Mouse (Mus musculus) splenic B cell, adult 2 months (primary cell): ENCODE measurements around the gene Chl1.

Experiments used
- DNase-seq: peaks from one replicate; pipeline ENCODE4 v3.0.0-alpha.2; 2011; ENCODE audit warnings: low read depth, low spot score
- H3K27me3 ChIP-seq: 2 replicates; pipeline ENCODE4 v1.6.1; 2012; ENCODE audit warnings: mild to moderate bottlenecking, low read length, moderate library complexity, mixed read lengths; ENCODE audit not compliant: control insufficient read depth, poor library complexity, insufficient read depth, severe bottlenecking
- H3K36me3 ChIP-seq: 2 replicates; pipeline ENCODE4 v1.6.1; 2012; ENCODE audit warnings: mild to moderate bottlenecking, low read length, moderate library complexity, mixed read lengths; ENCODE audit not compliant: control insufficient read depth, poor library complexity, insufficient read depth, severe bottlenecking

Chl1 gene

DNA sequence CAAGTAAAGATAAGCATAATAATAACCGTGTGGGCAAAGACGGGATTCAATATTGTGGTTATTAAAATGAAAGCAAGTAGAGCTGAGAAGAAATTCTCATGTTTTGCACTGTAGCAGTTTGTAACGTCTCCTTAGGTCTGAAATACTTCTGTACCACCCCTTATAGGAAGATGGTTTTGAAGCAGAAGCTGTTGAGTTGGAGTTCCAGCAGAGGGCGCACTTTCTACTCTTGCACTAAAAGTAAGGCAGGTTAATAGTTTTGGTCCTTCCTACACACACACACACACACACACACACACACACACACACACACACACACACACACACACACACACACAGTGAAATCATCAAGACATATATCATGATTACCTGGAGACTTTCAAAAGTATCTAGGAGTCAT is 235.7 kb downstream of the Chl1 start:
- no peaks in the 10 kb centered on the region for H3K36me3 ChIP-seq
- DNase-seq: peak; percentile 8
- H3K27me3 ChIP-seq: no peaks in the 10 kb centered on the region

DNA sequence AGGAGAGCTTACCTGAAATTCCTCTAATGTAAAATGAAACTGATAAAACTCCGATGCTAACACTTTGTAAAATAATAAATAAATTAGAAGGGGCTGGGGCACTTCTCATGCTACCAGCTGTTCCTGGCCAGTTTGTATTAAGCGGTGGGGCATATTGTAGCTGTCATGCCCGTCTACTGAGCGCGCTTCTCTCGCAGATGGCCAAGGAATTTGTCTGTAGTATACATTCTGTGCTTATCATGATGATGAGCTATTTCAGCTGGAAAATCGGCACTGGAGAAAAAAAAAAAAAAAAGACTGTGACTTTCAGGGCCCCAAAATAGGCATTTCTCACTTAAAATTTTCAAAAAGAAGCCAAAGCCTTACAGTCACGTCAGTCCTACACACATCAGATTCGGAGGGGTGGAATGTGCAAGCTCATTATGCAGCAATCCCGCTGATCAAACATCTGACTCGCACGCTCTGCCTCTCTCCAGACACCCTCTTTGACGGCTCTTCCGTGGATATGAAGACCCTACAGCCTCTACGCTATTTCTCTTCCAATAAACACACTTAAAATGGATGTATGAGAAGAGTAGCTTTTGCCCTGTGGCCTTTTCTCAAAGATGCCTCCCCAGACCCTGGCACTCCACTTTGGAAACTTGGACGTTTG is 238.9 kb downstream of the Chl1 start:
- H3K36me3 ChIP-seq: no peaks in the 10 kb centered on the region
- DNase-seq: no peak
- H3K27me3 ChIP-seq: no peaks in the 10 kb centered on the region

DNA sequence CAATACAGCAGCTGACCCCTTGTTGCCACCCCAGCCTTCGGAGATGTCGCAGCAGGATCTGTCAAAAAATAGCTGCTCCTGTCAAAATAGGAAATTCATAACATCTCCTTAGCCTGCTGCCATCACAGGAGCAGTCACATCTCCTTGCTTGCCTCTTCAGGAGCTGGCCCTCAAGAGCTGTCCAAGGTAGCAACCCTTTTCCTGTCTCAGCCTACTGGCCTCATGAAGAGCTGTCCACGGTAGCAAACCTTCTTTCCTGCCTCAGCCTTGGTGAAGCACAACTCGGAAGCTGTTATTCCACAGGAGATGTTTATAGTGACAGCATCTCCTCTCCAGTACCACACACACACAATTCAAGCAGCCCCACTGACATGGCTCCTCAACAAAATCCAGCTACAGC is 243.5 kb downstream of the Chl1 start:
- no peak for DNase-seq
- Histone ChIP-seq H3K27me3 (no peaks in the 10 kb centered on the region), H3K36me3 (no peaks in the 10 kb centered on the region)

DNA sequence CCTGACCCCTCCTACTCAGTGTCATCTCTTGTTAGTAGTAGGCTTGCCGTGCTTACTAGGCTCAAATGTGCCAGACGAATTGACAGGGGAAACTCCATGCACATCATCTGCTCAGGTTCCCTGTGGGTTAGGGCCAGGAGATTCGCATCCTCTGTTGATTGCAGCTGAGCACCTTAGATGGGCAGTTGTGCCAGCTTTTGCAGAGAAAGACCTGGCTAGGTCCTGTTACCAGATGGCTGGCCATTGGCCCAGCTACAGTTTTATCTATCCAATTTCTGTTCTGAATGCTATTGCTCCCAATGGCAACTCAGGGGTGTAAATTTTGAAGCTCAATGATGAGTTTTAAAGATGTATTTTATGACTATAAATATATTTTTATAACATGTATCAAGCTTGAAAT is 256.4 kb downstream of the Chl1 start:
- DNase-seq: no peak
- no peaks in the 10 kb centered on the region for H3K27me3 ChIP-seq
- no peaks in the 10 kb centered on the region for H3K36me3 ChIP-seq

DNA sequence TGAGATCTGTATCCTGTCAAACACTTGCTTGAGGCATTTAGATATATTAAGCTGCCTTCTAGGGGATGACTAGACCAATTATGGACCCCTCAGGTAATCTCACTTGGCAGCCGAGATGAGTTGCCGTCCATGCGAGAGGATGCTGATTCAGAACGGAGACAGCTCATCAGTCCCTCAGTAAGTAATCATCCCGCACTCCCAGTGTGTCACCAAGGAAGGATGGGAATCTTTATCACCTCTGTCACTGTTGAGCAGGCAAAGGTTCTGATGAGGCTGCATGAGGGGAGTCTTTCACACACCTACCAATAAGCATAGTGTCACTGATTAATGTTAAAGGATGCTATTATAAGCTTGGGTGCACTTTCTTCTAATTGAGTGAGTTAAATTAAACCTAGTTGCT is 270.7 kb downstream of the Chl1 start:
- DNase-seq: no peak
- Histone ChIP-seq H3K36me3 (no peaks in the 10 kb centered on the region), H3K27me3 (no peaks in the 10 kb centered on the region)

DNA sequence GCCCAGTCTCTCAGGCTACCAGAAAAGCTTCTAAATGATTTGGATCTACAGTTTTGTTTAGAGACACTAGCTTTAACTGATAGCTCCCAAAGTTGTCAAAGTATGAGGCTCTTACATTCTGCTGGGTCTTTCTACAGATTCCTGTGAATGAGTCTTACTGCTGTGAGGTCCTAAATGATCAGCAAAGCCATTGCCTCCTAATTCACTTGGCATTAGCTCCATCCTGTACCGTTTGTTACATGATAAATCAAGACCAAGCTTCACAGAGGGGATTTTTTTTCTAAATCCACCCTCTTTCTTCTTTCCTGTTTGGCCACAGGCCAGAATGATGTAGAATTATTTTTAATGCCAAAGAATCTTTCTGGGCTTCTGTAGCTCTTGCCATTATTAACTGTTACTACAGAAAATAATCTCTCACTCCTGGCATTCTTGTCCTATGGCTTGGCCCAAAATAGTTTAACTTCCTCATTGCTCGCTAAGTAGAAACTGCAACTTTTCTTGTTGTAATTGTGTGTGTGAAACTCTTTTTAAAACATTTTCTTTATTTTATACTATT is 280.8 kb downstream of the Chl1 start:
- no peak for DNase-seq
- Histone ChIP-seq H3K36me3 (no peaks in the 10 kb centered on the region), H3K27me3 (no peaks in the 10 kb centered on the region)

DNA sequence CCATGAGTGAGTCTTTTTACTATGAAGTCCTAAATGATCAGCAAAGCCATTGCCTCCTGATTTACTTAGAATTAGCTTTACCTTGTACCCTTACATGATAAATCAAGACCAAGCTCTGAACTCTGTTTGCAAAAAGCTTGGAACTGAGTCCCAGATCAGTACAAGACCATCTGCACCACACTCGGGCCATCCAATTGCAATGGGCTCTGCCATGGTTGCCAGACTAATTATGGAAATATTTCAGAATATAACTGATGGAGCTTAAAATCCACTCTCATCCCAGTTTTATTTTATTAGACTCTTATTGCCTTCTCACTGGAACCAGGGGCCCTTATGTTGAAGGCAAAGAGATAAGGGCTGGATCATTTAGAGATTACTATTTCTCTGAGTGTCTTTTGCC is 284.9 kb downstream of the Chl1 start:
- H3K27me3 ChIP-seq: no peaks in the 10 kb centered on the region
- H3K36me3 ChIP-seq: no peaks in the 10 kb centered on the region
- DNase-seq: no peak
